Mouse (Mus musculus): ENCODE data around the gene Ykt6. TPM values are rescaled to one million over a fixed set of nuclear protein-coding genes. Genes with fewer than 3 reads are reported as not detected.
A peak's percentile ranks its signal among the peaks of the same experiment; 100 is the strongest.

The Ykt6 gene
- polyA plus RNA-seq (2016; fragmentation: Nextera tagmentation; extraction: Ambion mirVana) = 56.0 and 56.8 TPM in 2 replicates

- Histone ChIP-seq H3K4me1 (peaks cover 23% of the 10 kb centered on the region), H3K27me3 (replicated peaks; ENCODE audit: low read depth, poor library complexity, severe bottlenecking) (no peaks in the 10 kb centered on the region), H3K27ac (replicated peaks) (peak within 1 kb of the TSS; percentile 92), H3K4me3 (peak within 1 kb of the TSS; percentile 75), H3K9me3 (no peaks in the 10 kb centered on the region), H3K36me3 (replicated peaks) (peaks cover 30% of the 10 kb centered on the region)
- WGBS = under 1% methylated on average over 71 of the region's 71 CpGs
- DNase-seq (ENCODE audit: low spot score) = peak; percentile 97
Measured at GRCm38 (mm10) chr11:5955546-5956276, at the start of gene Ykt6. Gene Ykt6 (plus strand): TSS chr11:5955693.

- DNase-seq (ENCODE audit: low spot score) = no peak
- WGBS = 88% methylated on average over 10 of the region's 10 CpGs
- Histone ChIP-seq H3K4me1 (peaks cover 28% of the 10 kb centered on the region), H3K36me3 (replicated peaks) (no peaks in the 10 kb centered on the region), H3K4me3 (no peak overlapping the region), H3K9me3 (no peaks in the 10 kb centered on the region), H3K27ac (replicated peaks) (0 out of 2 replicates have a peak overlapping the region, but pooled peaks have one; percentile 3), H3K27me3 (replicated peaks; ENCODE audit: low read depth, poor library complexity, severe bottlenecking) (peaks cover 26% of the 10 kb centered on the region)
Measured at GRCm38 (mm10) chr11:5905778-5906518, 49.5 kb upstream of the Ykt6 start.

DNA sequence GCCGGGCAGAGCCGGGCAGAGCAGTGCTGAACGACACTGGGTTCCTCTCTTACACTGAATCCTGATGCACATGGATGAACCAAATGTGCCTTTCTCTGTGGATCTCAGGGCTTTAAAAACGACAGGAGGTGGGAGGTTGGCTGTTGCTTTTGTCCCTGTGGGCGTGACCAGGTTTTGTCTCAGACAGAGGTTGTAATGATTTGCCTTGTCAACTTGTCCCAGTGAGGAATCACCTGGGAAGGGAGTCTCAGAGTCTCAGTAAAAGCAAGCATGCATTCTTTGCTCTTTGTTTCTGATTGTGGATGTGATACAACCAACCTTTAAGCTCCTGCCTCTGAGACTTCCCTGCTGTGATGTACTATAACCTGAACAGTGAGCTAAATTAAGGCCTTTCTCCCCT, 48.4 kb upstream of the Ykt6 start:
- H3K4me3 ChIP-seq = no peak overlapping the region
- peaks cover 15% of the 10 kb centered on the region for H3K27me3 ChIP-seq (replicated peaks; ENCODE audit: low read depth, poor library complexity, severe bottlenecking)
- H3K36me3 ChIP-seq (replicated peaks) = no peaks in the 10 kb centered on the region
- H3K9me3 ChIP-seq = no peaks in the 10 kb centered on the region
- no peak overlapping the region for H3K27ac ChIP-seq (replicated peaks)
- WGBS = 57% methylated on average over 5 of the region's 5 CpGs
- H3K4me1 ChIP-seq = peaks cover 17% of the 10 kb centered on the region
- DNase-seq (ENCODE audit: low spot score) = no peak

- Histone ChIP-seq H3K4me1 (0 out of 2 replicates have a peak, but pooled peaks cover 6% of the 10 kb centered on the region), H3K9me3 (no peaks in the 10 kb centered on the region), H3K36me3 (replicated peaks) (no peaks in the 10 kb centered on the region), H3K27me3 (replicated peaks; ENCODE audit: low read depth, poor library complexity, severe bottlenecking) (no peaks in the 10 kb centered on the region; the same call in 1 of the 2 replicates), H3K27ac (replicated peaks) (no peak overlapping the region), H3K4me3 (no peak overlapping the region)
- no peak for DNase-seq (ENCODE audit: low spot score)
- WGBS = 85% methylated on average over 4 of the region's 4 CpGs
Measured at GRCm38 (mm10) chr11:5908642-5909041, 46.9 kb upstream of the Ykt6 start.

GRCm38 (mm10) chr11:5912635-5913034, 42.9 kb upstream of the Ykt6 start:
- Histone ChIP-seq H3K27me3 (replicated peaks; ENCODE audit: low read depth, poor library complexity, severe bottlenecking) (peaks cover 8% of the 10 kb centered on the region; the same call in 1 of the 2 replicates), H3K36me3 (replicated peaks) (no peaks in the 10 kb centered on the region), H3K9me3 (no peaks in the 10 kb centered on the region), H3K4me3 (no peak overlapping the region), H3K27ac (replicated peaks) (no peak overlapping the region), H3K4me1 (0 out of 2 replicates have a peak, but pooled peaks cover 6% of the 10 kb centered on the region)
- WGBS = 27% methylated on average over 5 of the region's 5 CpGs
- DNase-seq (ENCODE audit: low spot score) = peak; percentile 60

DNA sequence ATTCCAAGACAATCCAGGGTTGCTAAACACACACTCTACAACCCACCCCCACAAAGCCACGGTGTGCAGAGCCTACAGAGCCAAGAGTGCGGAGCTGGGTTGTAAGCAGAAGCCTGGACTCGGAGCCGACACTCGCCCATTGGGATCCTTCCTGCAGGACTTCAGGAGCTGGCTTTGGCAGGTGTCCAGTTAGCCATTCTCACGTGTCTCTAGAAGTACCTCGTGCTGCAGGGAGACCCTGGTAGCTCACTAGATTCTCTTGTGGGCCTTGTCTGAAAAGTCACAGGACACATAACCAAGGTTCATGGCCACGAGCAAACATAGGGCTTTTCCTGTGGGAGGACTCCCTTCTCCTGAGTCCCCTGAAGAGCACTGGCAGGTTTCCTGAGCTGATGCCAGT, 42.2 kb upstream of the Ykt6 start:
- Histone ChIP-seq H3K27ac (replicated peaks) (no peak overlapping the region), H3K4me3 (no peak overlapping the region)
- DNase-seq (ENCODE audit: low spot score) = no peak

GRCm38 (mm10) chr11:5913936-5914335, 41.6 kb upstream of the Ykt6 start:
- Histone ChIP-seq H3K9me3 (no peaks in the 10 kb centered on the region), H3K4me3 (no peak overlapping the region), H3K27me3 (replicated peaks; ENCODE audit: low read depth, poor library complexity, severe bottlenecking) (peaks cover 8% of the 10 kb centered on the region; the same call in 1 of the 2 replicates), H3K4me1 (0 out of 2 replicates have a peak, but pooled peaks cover 6% of the 10 kb centered on the region), H3K27ac (replicated peaks) (no peak overlapping the region), H3K36me3 (replicated peaks) (no peaks in the 10 kb centered on the region)
- WGBS = 78% methylated on average over 4 of the region's 4 CpGs
- no peak for DNase-seq (ENCODE audit: low spot score)

More for the DNA sequence above, 42.2 kb upstream of the Ykt6 start:
- H3K27me3 ChIP-seq (replicated peaks; ENCODE audit: low read depth, poor library complexity, severe bottlenecking) = peaks cover 8% of the 10 kb centered on the region; the same call in 1 of the 2 replicates
- WGBS = 75% methylated on average over 8 of the region's 8 CpGs
- H3K9me3 ChIP-seq = no peaks in the 10 kb centered on the region
- H3K36me3 ChIP-seq (replicated peaks) = no peaks in the 10 kb centered on the region
- 0 out of 2 replicates have a peak, but pooled peaks cover 6% of the 10 kb centered on the region for H3K4me1 ChIP-seq

- Histone ChIP-seq H3K36me3 (replicated peaks) (no peaks in the 10 kb centered on the region), H3K27me3 (replicated peaks; ENCODE audit: low read depth, poor library complexity, severe bottlenecking) (peaks cover 8% of the 10 kb centered on the region; the same call in 1 of the 2 replicates), H3K4me3 (no peak overlapping the region), H3K4me1 (no peaks in the 10 kb centered on the region), H3K9me3 (no peaks in the 10 kb centered on the region), H3K27ac (replicated peaks) (no peak overlapping the region; the same call in 1 of the 2 replicates)
- WGBS = 63% methylated on average over 5 of the region's 5 CpGs
- DNase-seq (ENCODE audit: low spot score) = no peak
Measured at GRCm38 (mm10) chr11:5914940-5915339, 40.6 kb upstream of the Ykt6 start.

DNA sequence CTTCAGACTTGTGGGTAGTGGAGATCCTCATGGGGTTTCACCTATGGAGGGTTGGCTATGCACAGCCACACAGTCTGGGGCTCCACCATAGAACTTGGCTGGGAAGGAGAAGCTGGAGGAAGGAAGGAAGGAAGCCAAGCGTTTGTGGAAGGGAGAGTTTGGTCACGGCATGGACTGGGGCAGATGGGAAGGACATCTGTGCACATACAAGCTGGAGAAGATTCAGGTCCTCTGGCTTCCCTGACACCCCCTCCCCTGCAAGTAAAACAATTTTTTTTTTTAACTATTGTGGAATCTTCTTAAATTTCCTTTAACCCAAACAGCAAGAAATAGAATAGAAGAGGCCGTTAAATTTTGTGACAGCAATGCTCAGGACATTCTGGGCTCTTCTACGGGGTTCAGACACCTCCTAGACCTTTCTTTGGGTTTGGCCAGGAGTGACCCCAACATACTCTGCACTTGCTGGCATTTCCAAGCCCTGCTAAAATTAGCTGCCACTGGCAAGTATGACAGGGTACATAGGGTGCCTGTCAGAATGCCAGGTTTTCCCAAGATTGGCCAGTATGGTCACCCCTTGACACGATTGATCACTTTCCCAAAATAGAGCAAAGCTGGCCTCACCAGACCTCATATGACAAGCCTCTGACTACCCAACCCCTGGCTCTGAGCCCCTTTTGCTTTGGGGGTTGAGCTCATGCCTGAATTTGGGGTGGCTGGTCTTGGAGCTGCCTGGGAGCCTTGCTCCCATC, 39.9 kb upstream of the Ykt6 start:
- Histone ChIP-seq H3K36me3 (replicated peaks) (no peaks in the 10 kb centered on the region), H3K9me3 (no peaks in the 10 kb centered on the region), H3K27ac (replicated peaks) (no peak overlapping the region; the same call in 1 of the 2 replicates), H3K27me3 (replicated peaks; ENCODE audit: low read depth, poor library complexity, severe bottlenecking) (peaks cover 8% of the 10 kb centered on the region; the same call in 1 of the 2 replicates), H3K4me3 (no peak overlapping the region), H3K4me1 (peaks cover 6% of the 10 kb centered on the region; the same call in 1 of the 2 replicates)
- DNase-seq (ENCODE audit: low spot score) = no peak
- WGBS = 91% methylated on average over 5 of the region's 5 CpGs

GRCm38 (mm10) chr11:5916178-5916548, 39.3 kb upstream of the Ykt6 start:
- 75% methylated on average over 8 of the region's 8 CpGs for WGBS

GRCm38 (mm10) chr11:5918111-5918510, 37.4 kb upstream of the Ykt6 start:
- H3K4me1 ChIP-seq = peaks cover 6% of the 10 kb centered on the region; the same call in 1 of the 2 replicates
- no peaks in the 10 kb centered on the region for H3K36me3 ChIP-seq (replicated peaks)
- DNase-seq (ENCODE audit: low spot score) = no peak
- H3K4me3 ChIP-seq = no peak overlapping the region
- peaks cover 8% of the 10 kb centered on the region; the same call in 1 of the 2 replicates for H3K27me3 ChIP-seq (replicated peaks; ENCODE audit: low read depth, poor library complexity, severe bottlenecking)
- no peak overlapping the region for H3K27ac ChIP-seq (replicated peaks)
- WGBS = 72% methylated on average over 2 of the region's 2 CpGs
- H3K9me3 ChIP-seq = no peaks in the 10 kb centered on the region

More at GRCm38 (mm10) chr11:5916178-5916548, 39.3 kb upstream of the Ykt6 start:
- Histone ChIP-seq H3K27me3 (replicated peaks; ENCODE audit: low read depth, poor library complexity, severe bottlenecking) (peaks cover 8% of the 10 kb centered on the region; the same call in 1 of the 2 replicates), H3K27ac (replicated peaks) (no peak overlapping the region), H3K4me1 (peaks cover 6% of the 10 kb centered on the region; the same call in 1 of the 2 replicates), H3K9me3 (no peaks in the 10 kb centered on the region), H3K36me3 (replicated peaks) (no peaks in the 10 kb centered on the region), H3K4me3 (no peak overlapping the region)
- DNase-seq (ENCODE audit: low spot score) = no peak

DNA sequence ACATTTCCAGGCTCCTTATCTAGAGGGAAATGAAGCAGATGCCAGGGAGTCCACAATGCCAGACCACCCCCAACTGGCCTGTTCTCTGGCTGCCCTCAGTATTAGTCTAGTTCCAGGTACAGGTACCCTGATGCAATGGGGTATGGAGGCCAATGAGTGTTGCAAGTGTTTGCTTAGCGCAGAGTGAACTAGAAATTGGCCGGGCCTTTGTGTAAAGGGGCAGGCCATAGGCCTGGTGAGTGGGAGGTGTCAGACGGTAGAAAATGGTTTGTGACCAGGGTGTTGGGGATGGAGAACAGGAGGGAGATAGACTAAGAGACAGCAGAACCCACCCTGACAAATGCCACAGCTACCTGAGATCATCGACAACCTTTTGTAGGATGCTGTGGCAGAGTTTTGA, 35.9 kb upstream of the Ykt6 start:
- Histone ChIP-seq H3K4me1 (peaks cover 6% of the 10 kb centered on the region; the same call in 1 of the 2 replicates), H3K27ac (replicated peaks) (no peak overlapping the region), H3K9me3 (no peaks in the 10 kb centered on the region), H3K27me3 (replicated peaks; ENCODE audit: low read depth, poor library complexity, severe bottlenecking) (peaks cover 4% of the 10 kb centered on the region; the same call in 1 of the 2 replicates), H3K36me3 (replicated peaks) (no peaks in the 10 kb centered on the region), H3K4me3 (no peak overlapping the region)
- 95% methylated on average over 4 of the region's 4 CpGs for WGBS
- DNase-seq (ENCODE audit: low spot score) = no peak
